Comparison of ENCODE assay signal across 7 mouse cellular contexts in the genomic region with DNA sequence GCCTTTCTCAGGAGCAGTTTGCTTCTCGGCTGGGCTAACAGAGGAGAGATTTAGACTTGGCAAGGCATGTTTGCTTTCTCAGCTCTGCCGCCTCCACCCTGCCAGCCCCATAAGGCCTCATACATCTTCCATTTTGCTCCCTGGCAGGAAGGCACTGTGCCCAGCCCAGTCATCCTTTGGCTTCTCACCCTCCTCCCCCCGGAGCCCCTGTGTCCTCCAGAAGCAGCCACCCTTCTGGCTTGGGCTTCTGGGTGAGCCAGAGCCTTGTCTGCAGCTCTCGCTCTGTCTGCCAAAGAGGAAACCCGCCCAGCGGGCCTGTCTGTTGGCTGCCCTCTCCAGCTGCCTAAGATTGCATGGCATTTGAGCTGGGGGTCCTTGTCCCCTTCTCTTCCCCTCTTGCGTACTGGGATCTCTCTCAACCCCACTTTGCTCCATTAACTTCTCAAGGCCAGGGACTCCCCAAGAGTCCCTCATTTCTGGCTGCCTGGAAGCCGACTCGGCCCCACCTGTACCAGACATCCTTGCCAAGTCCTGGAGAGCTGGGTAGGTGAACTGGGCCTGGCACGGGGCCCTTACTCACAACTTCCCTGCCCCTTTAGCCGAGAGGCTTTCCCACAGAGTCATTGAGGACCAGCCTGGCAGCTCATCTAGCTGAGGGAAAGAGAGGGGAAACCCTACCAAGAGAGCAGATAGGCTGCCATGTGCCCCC. TPM values are rescaled to one million over a fixed set of nuclear protein-coding genes. Genes with fewer than 3 reads are reported as not detected.
DNase-seq lines count a peak whose midpoint lies in the region; ATAC-seq and TF ChIP-seq lines count a peak whose summit lies in the region.

No protein-coding gene starts in this region.

- no peaks in the 10 kb centered on the region for H3K36me3 ChIP-seq in heart, embryonic 10.5 days
- H3K36me3 ChIP-seq in lung, postnatal 0 days (ENCODE audit: insufficient read depth, low read length): no peaks in the 10 kb centered on the region

- peaks cover 50% of the 10 kb centered on the region for H3K27me3 ChIP-seq in heart, embryonic 10.5 days (ENCODE audit: insufficient read depth, poor library complexity, severe bottlenecking)
- peaks cover 20% of the 10 kb centered on the region for H3K27me3 ChIP-seq in lung, postnatal 0 days (replicated peaks; ENCODE audit: insufficient read depth, low read length)

- no peak for TF ChIP-seq CTCF in lung, postnatal 0 days (IDR thresholded peaks at IDR 0.05)

- no peaks in the 10 kb centered on the region for H3K9me3 ChIP-seq in heart, embryonic 10.5 days
- H3K9me3 ChIP-seq in lung, postnatal 0 days (ENCODE audit: low read length): no peaks in the 10 kb centered on the region

- no peak overlapping the region for H3K4me2 ChIP-seq in lung, postnatal 0 days (replicated peaks; ENCODE audit: low read depth, low read length)

- TF ChIP-seq EP300 in lung, postnatal 0 days (IDR thresholded peaks at IDR 0.05): no peak

- peak; percentile 17; the same call in 1 of the 2 replicates for ATAC-seq in lung, postnatal 0 days
- no peak for ATAC-seq in monocyte, adult 5-6 weeks (replicated peaks; ENCODE audit: insufficient number of reproducible peaks, low FRiP score, low TSS enrichment, poor library complexity, severe bottlenecking)
- no peak for ATAC-seq in megakaryocyte-erythroid progenitor cell, adult 5-6 weeks (replicated peaks; ENCODE audit: low FRiP score, low TSS enrichment, poor library complexity, severe bottlenecking)

- no peak overlapping the region for H3K9ac ChIP-seq in lung, postnatal 0 days (replicated peaks; ENCODE audit: low read depth)

- peaks cover 27% of the 10 kb centered on the region for H3K4me1 ChIP-seq in heart, embryonic 10.5 days
- H3K4me1 ChIP-seq in lung, postnatal 0 days (ENCODE audit: insufficient read depth, low read depth, low read length): no peaks in the 10 kb centered on the region

- peak; percentile 48 for DNase-seq in Muller cell, postnatal 12 days (ENCODE audit: inconsistent ontology term)
- peak; percentile 72 for DNase-seq in cerebellum, adult 11 months
- no peak for DNase-seq in heart, embryonic 10.5 days (ENCODE audit: low spot score)
- peak; percentile 77 for DNase-seq in lung, postnatal 0 days (ENCODE audit: low spot score)
- DNase-seq in adrenal gland, postnatal 36 days: no peak

- H3K27ac ChIP-seq in heart, embryonic 10.5 days: peak overlapping the region; percentile 3; the same call in 1 of the 2 replicates
- H3K27ac ChIP-seq in lung, postnatal 0 days (ENCODE audit: low read length): no peak overlapping the region

- 76% methylated on average over 11 of the region's 11 CpGs for WGBS in heart, embryonic 10.5 days
- 58% methylated on average over 11 of the region's 11 CpGs for WGBS in lung, postnatal 0 days

- no peak overlapping the region for H3K4me3 ChIP-seq in heart, embryonic 10.5 days
- H3K4me3 ChIP-seq in lung, postnatal 0 days (ENCODE audit: low read depth, low read length): no peak overlapping the region

RNA-seq across cellular contexts. Expression of gene Plekha6, which starts 14.9 kb away (rescaled TPM):
- polyA plus RNA-seq in heart, embryonic 10.5 days (2016; fragmentation: Nextera tagmentation; extraction: Ambion mirVana): 13.5 and 14.2 TPM in 2 replicates
- polyA plus RNA-seq in lung, postnatal 0 days (2015; fragmentation: Nextera tagmentation; extraction: Ambion mirVana): 3.2 and 5.0 TPM in 2 replicates
- 5.7 to 6.3 TPM (median 5.7 TPM) in 3 replicates for total RNA-seq in monocyte, adult 5-6 weeks (2017)
- total RNA-seq in adrenal gland, postnatal 36 days (2021): 10 to 100 TPM; 14.3 to 18.8 TPM
- total RNA-seq in megakaryocyte-erythroid progenitor cell, adult 5-6 weeks (2014; fragmentation: Nextera tagmentation): 15.7 and 18.6 TPM in 2 replicates
- 2.2 and 3.8 TPM in 2 replicates for total RNA-seq in megakaryocyte-erythroid progenitor cell, adult 5-6 weeks (2017)

RNA-seq across cellular contexts. Expression of gene Ppp1r15b, which starts 47.9 kb away (rescaled TPM):
- polyA plus RNA-seq in heart, embryonic 10.5 days (2016; fragmentation: Nextera tagmentation; extraction: Ambion mirVana): 44.9 and 46.1 TPM in 2 replicates
- 19.5 and 20.0 TPM in 2 replicates for polyA plus RNA-seq in lung, postnatal 0 days (2015; fragmentation: Nextera tagmentation; extraction: Ambion mirVana)
- 173 to 191 TPM (median 177 TPM) in 3 replicates for total RNA-seq in monocyte, adult 5-6 weeks (2017)
- 10 to 100 TPM; 92.4 to 97.3 TPM for total RNA-seq in adrenal gland, postnatal 36 days (2021)
- total RNA-seq in megakaryocyte-erythroid progenitor cell, adult 5-6 weeks (2014; fragmentation: Nextera tagmentation): 73.9 and 82.5 TPM in 2 replicates
- total RNA-seq in megakaryocyte-erythroid progenitor cell, adult 5-6 weeks (2017): 116 TPM in 2 replicates

Comparison
In these comparisons a context has a peak if more than half of its experiments do, and no peak if none do; other contexts are left out.
1. DNase-seq: peak in Muller cell, postnatal 12 days (single experiment), cerebellum, adult 11 months (single experiment) and lung, postnatal 0 days (single experiment); none in heart, embryonic 10.5 days (single experiment) and adrenal gland, postnatal 36 days (0 of 2).